Mouse (Mus musculus) midbrain, postnatal 0 days (tissue): ENCODE measurements around the gene Slc1a3. TPM values are rescaled to one million over a fixed set of nuclear protein-coding genes. Genes with fewer than 3 reads are reported as not detected.

Source experiments
- ATAC-seq: fragments of 200-750 bp; cut with Nextera tagmentation; 2 replicates; pipeline ENCODE4 v1.8.0; 2017; ENCODE audit warnings: moderate number of reproducible peaks, mild to moderate bottlenecking, moderate TSS enrichment, moderate library complexity; ENCODE audit not compliant: low FRiP score
- DNase-seq: peaks from one replicate; pipeline ENCODE4 v3.0.0-alpha.2; 2015; ENCODE audit warnings: low spot score
- H3K27ac ChIP-seq: fragments of 300-500 bp; sonication (generic); 2 replicates; pipeline ENCODE4 v1.5.1; 2014; ENCODE audit warnings: low read depth, mild to moderate bottlenecking, low read length, mixed read lengths
- H3K27me3 ChIP-seq: fragments of 300-500 bp; sonication (generic); 2 replicates; pipeline ENCODE4 v1.6.1; 2014; ENCODE audit warnings: low read length, control low read depth, mixed read lengths; ENCODE audit not compliant: insufficient read depth
- H3K36me3 ChIP-seq: fragments of 300-500 bp; sonication (generic); 2 replicates; pipeline ENCODE4 v1.6.1; 2014; ENCODE audit warnings: low read length, control low read depth, mixed read lengths; ENCODE audit not compliant: insufficient read depth
- H3K4me1 ChIP-seq: fragments of 300-500 bp; sonication (generic); 2 replicates; pipeline ENCODE4 v1.6.1; 2014; ENCODE audit warnings: mild to moderate bottlenecking, control low read depth, antibody characterized with exemption, low read length, mixed read lengths; ENCODE audit not compliant: insufficient read depth
- H3K4me2 ChIP-seq: fragments of 300-500 bp; sonication (generic); 2 replicates; pipeline ENCODE4 v1.6.1; 2014; ENCODE audit warnings: low read depth, mild to moderate bottlenecking, low read length, mixed read lengths; ENCODE audit not compliant: poor library complexity, severe bottlenecking
- H3K4me3 ChIP-seq: fragments of 300-500 bp; sonication (generic); 2 replicates; pipeline ENCODE4 v1.5.1; 2014; ENCODE audit warnings: low read depth, mild to moderate bottlenecking, low read length, moderate library complexity
- H3K9ac ChIP-seq: fragments of 300-500 bp; sonication (generic); replicated peaks from 2 replicates; pipeline ENCODE4 v1.6.1; 2014; ENCODE audit warnings: mild to moderate bottlenecking, low read length, moderate library complexity, mixed read lengths; ENCODE audit not compliant: poor library complexity, severe bottlenecking
- H3K9me3 ChIP-seq: fragments of 300-500 bp; sonication (generic); 2 replicates; pipeline ENCODE4 v1.6.1; 2016; ENCODE audit warnings: low read length, control low read depth
- CTCF ChIP-seq: IDR thresholded peaks from 2 replicates; pipeline ENCODE4 v1.5.1; 2016; ENCODE audit warnings: antibody characterized with exemption, mild to moderate bottlenecking
- WGBS: fragments of 180-500 bp; shearing (Covaris S2); extraction: QIAGEN DNeasy Blood & Tissue Kit; methylation state at CpG from one replicate; pipeline ENCODE4 v1.1.7; 2014; 5-methylcytosine and 5-hydroxymethylcytosine counted together
- polyA plus RNA-seq: library from polyadenylated mRNA; unstranded; fragments of >200 nt; fragmentation: Nextera tagmentation; extraction: Ambion mirVana; gene quantifications from 2 replicates; pipeline ENCODE4 v1.2.1, GENCODE M21; 2015
- total RNA-seq: library from RNA; depleted of rRNA; stranded (reverse); fragments of >200 nt; gene quantifications from 2 replicates; pipeline ENCODE4 v1.2.3, GENCODE M21; 2014

Slc1a3 gene
- total and polyA plus RNA-seq, 2 experiments from 2014 or later: 147 to 195 TPM

DNA sequence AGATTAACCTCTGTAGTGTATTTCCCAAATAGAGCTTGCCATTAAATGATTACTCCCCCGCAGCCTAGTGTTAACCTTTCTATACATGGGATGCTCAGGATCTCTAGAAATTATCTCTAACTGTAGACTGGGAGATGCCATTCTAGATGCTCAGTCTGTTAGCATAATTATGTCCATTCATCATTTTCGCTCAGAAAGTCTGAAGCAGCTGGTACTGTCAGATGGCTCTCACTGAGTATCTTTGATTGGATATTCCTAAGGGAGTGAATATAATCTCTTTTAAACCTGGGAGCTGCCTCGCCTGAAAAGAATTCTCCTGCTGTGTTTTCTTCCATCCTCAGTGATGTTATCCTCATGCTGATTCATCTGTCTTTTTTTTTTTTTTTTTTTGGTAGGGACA, 76.2 kb downstream of the Slc1a3 start:
- Histone ChIP-seq H3K4me2 (no peak overlapping the region), H3K4me1 (no peaks in the 10 kb centered on the region), H3K4me3 (no peak overlapping the region), H3K9me3 (no peaks in the 10 kb centered on the region), H3K27ac (no peak overlapping the region), H3K36me3 (no peaks in the 10 kb centered on the region), H3K9ac (no peak overlapping the region), H3K27me3 (no peaks in the 10 kb centered on the region)
- 52% methylated on average over 3 of the region's 3 CpGs for WGBS
- TF ChIP-seq CTCF: no peak
- DNase-seq (peak; percentile 53), ATAC-seq (no peak)

DNA sequence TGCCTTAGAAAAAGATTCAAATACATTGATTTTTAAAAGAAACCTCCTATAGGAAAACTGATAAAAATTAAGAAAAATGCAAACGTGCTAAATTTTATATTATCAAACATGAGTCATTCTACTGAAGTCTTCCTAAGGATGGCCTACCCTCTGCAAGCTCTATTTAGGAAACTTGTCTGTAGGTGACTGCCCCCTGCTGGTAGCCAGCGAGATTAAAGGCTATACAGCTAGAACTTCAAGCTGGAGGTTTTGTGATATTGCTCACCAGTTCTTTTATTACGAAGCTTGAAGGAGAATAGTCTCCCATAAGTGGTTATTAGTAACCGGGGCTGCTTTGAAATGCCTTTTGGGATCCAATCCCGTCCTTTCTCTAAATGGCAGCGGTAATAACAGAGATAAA, 77.2 kb downstream of the Slc1a3 start:
- Histone ChIP-seq H3K9me3 (no peaks in the 10 kb centered on the region), H3K36me3 (no peaks in the 10 kb centered on the region), H3K4me1 (no peaks in the 10 kb centered on the region), H3K4me2 (no peak overlapping the region), H3K27ac (no peak overlapping the region), H3K27me3 (no peaks in the 10 kb centered on the region), H3K9ac (no peak overlapping the region), H3K4me3 (no peak overlapping the region)
- TF ChIP-seq CTCF: peak; percentile 77
- WGBS: 65% methylated on average over 6 of the region's 6 CpGs
- DNase-seq (peak; percentile 69), ATAC-seq (no peak)

DNA sequence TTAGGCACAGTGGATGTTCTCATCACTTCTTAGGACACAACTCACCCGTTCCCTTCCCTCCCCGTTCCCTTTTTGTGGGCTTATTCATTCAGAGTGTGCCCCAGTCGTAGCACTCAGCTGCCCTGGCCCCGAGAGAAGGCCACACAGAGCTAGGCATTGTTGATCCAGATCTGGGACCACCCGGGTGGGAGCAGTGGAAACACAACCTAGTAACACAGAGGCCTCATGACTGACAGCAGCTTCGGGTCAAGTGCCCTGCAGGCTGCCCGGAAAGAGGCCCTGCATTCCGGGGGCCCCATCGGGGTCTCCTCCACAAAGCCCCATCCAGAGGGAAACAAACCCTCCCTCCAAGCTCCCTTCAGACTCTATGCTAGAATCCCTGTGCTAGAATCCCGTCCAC, 78.2 kb downstream of the Slc1a3 start:
- Histone ChIP-seq H3K4me1 (peaks cover 2% of the 10 kb centered on the region; the same call in 1 of the 2 replicates), H3K36me3 (no peaks in the 10 kb centered on the region), H3K9me3 (no peaks in the 10 kb centered on the region), H3K4me2 (no peak overlapping the region), H3K9ac (no peak overlapping the region), H3K27ac (no peak overlapping the region), H3K27me3 (no peaks in the 10 kb centered on the region), H3K4me3 (no peak overlapping the region)
- 11% methylated on average over 10 of the region's 10 CpGs for WGBS
- ATAC-seq (peak; percentile 59), DNase-seq (peak; percentile 63)
- no peak for TF ChIP-seq CTCF

DNA sequence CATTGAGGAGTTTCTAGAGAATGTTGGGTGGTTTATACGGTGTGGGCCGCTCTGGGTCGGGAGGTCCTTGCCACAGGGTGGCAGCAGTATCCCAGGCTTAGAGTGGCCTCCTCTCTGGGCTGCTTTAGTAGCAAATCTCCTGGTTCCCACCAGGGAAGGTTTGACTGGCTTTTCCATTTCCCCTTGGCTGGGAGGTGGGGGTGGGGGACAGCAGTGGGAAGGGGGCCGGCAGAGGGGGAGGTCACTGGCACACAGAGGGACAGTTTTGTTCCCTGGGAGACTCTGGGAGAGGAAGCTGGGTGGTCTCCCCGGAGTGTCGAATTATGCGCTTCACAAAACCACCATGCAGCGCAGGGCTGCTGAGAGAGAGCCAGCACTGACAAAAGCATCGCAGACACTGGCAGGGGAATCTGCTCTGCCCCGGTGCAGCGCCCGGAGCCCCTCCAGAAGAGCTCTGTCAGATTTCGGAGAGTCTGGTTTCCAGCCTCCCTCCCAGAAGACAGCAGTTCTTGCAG, 81.2 kb downstream of the Slc1a3 start:
- Histone ChIP-seq H3K4me2 (peak overlapping the region; percentile 75), H3K4me1 (peaks cover 2% of the 10 kb centered on the region; the same call in 1 of the 2 replicates), H3K4me3 (peak overlapping the region; percentile 40), H3K9me3 (no peaks in the 10 kb centered on the region), H3K27ac (peak overlapping the region; percentile 43; the same call in 1 of the 2 replicates), H3K27me3 (no peaks in the 10 kb centered on the region), H3K36me3 (no peaks in the 10 kb centered on the region), H3K9ac (peak overlapping the region; percentile 39; the same call in 1 of the 2 replicates)
- WGBS: 0% methylated on average over 13 of the region's 13 CpGs
- TF ChIP-seq CTCF: peak; percentile 85
- DNase-seq (peak; percentile 93), ATAC-seq (peak; percentile 85)

DNA sequence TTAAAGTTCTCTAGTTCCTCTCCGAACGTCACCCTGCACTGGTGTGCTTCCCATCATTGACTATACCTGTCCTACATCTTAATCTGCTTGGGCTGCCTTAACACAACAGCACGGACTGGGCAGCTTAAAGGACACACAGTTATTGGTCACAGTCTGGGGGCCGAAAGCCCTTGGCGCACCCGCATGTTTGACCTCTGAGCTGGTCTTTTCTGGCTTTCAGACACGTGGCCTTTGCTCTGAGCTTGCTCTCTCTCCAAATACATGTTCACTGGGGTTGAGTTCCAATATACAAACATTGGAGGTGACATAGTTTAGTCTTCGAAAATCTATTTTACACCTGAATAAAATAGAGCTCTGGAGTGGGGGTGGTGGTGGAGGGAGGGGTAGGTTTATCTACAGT, 82.4 kb downstream of the Slc1a3 start:
- Histone ChIP-seq H3K4me3 (no peak overlapping the region), H3K27ac (no peak overlapping the region), H3K4me1 (peaks cover 2% of the 10 kb centered on the region; the same call in 1 of the 2 replicates), H3K9ac (no peak overlapping the region), H3K9me3 (no peaks in the 10 kb centered on the region), H3K27me3 (no peaks in the 10 kb centered on the region), H3K36me3 (no peaks in the 10 kb centered on the region), H3K4me2 (no peak overlapping the region)
- DNase-seq (no peak), ATAC-seq (no peak)
- TF ChIP-seq CTCF: no peak
- WGBS: 74% methylated on average over 8 of the region's 8 CpGs

DNA sequence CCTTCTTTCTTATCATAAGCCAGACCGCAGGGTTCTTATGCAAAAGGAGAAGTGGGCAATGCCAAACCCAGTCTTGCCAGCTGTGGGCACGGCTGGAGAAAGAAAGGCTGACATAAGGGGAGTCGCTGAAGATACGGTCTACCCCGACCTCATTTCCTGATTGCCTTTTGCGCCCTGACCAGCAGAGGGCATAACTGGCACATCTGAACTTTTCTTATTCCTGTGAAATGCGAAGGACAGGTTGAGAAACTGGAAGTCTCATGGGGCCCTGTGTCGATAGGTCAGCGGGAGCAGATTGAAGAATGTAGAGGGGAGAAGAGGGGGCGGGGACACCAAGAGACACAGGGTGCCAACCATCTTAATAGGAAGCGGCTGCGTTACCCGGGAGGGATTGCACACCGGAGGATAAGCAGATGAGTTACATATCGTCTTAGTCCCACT, 83.4 kb downstream of the Slc1a3 start:
- Histone ChIP-seq H3K4me2 (peak overlapping the region; percentile 77), H3K4me1 (peaks cover 2% of the 10 kb centered on the region; the same call in 1 of the 2 replicates), H3K4me3 (peak overlapping the region; percentile 34), H3K9me3 (no peaks in the 10 kb centered on the region), H3K9ac (0 out of 2 replicates have a peak overlapping the region, but pooled peaks have one; percentile 29), H3K27ac (no peak overlapping the region), H3K27me3 (no peaks in the 10 kb centered on the region), H3K36me3 (no peaks in the 10 kb centered on the region)
- ATAC-seq (peak; percentile 10; the same call in 1 of the 2 replicates), DNase-seq (peak; percentile 73)
- 2% methylated on average over 15 of the region's 15 CpGs for WGBS
- peak; percentile 88 for TF ChIP-seq CTCF
